Mouse (Mus musculus) cerebellum, adult 11 months (tissue): ENCODE measurements around the gene Prdm11.

ENCODE experiments used
- DNase-seq: peaks from one replicate; pipeline ENCODE4 v3.0.0; 2022

Prdm11 gene

GRCm38 (mm10) chr2:92917405-92918142 is 128.4 kb downstream of the Prdm11 start:
- DNase-seq = no peak

DNA sequence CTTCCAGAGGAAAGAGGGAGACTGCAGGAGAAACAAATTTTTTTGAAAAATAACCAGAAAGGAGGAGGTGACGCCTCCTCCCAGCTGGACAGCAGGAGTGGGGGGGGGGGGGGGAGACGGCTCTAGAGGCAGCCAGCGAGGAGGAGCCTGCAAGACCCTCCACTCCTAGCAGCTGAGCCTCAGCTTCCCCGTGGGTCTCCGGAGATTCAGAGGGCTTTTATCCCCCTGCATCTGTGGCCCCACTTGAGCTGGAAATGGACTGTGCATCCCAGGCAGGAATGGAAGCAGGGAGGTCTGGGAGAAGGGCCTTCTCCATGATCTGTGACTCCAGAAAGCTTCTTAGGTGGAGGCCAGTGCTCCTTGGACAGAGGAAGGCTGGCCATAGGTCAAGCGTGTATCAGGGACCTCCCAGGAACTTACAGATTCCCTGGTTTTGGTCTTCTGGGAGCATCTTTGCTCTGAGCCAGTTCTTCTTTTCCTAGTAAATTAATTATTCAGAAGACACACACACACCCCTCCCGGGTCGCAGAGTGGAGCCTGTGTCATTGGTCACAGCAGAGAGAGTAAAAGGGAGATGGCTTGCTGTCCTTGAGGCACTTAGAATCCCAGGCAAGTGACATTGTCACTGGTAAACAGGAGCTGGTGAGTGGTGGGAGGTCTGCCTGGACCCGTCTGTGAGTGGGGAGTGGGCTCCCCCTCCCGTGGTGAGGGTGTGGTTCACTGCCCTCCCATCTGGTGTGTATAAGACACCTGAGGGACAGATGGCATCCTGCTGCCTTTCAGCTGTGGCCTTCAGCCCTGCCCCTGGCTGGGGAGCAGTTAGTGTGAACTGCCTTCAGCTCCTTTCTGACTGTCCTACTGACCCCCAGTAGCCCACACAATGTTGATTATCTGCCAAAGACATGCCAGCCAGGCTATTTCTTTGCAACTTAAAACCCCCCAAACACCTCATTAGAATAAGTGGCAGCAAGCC is 130.0 kb downstream of the Prdm11 start:
- no peak for DNase-seq
